Mouse (Mus musculus) embryonic facial prominence, embryonic 15.5 days (tissue): Measurements from ENCODE around the gene Pde4dip. TPM values are rescaled to one million over a fixed set of nuclear protein-coding genes. Genes with fewer than 3 reads are reported as not detected.

Experiments used
- ATAC-seq: fragments of 200-750 bp; cut with Nextera tagmentation; 2 replicates; pipeline ENCODE4 v1.8.0; 2017; ENCODE audit warnings: low read depth, moderate TSS enrichment; ENCODE audit not compliant: insufficient number of reproducible peaks, low FRiP score, low TSS enrichment
- H3K27ac ChIP-seq: fragments of 300-500 bp; sonication (generic); replicated peaks from 2 replicates; pipeline ENCODE4 v1.5.1; 2015; ENCODE audit warnings: mild to moderate bottlenecking, inconsistent platforms
- H3K27me3 ChIP-seq: fragments of 300-500 bp; sonication (generic); 2 replicates; pipeline ENCODE4 v1.6.1; 2015; ENCODE audit warnings: inconsistent platforms
- H3K36me3 ChIP-seq: fragments of 300-500 bp; sonication (generic); 2 replicates; pipeline ENCODE4 v1.6.1; 2015; ENCODE audit warnings: mild to moderate bottlenecking, inconsistent platforms
- H3K4me1 ChIP-seq: fragments of 300-500 bp; sonication (generic); 2 replicates; pipeline ENCODE4 v1.6.1; 2015; ENCODE audit warnings: inconsistent platforms
- H3K4me2 ChIP-seq: fragments of 300-500 bp; sonication (generic); replicated peaks from 2 replicates; pipeline ENCODE4 v1.6.1; 2015; ENCODE audit warnings: mild to moderate bottlenecking, inconsistent platforms
- H3K4me3 ChIP-seq: fragments of 300-500 bp; sonication (generic); replicated peaks from 2 replicates; pipeline ENCODE4 v1.5.1; 2015; ENCODE audit warnings: mild to moderate bottlenecking, inconsistent platforms
- H3K9ac ChIP-seq: fragments of 300-500 bp; sonication (generic); 2 replicates; pipeline ENCODE4 v1.6.1; 2015; ENCODE audit warnings: inconsistent platforms
- H3K9me3 ChIP-seq: fragments of 300-500 bp; sonication (generic); replicated peaks from 2 replicates; pipeline ENCODE4 v1.6.1; 2016; ENCODE audit warnings: inconsistent platforms
- WGBS: fragments of 180-500 bp; shearing (Covaris S2); methylation state at CpG from one replicate; pipeline ENCODE4 v1.1.7; 2015; 5-methylcytosine and 5-hydroxymethylcytosine counted together
- polyA plus RNA-seq: library from polyadenylated mRNA; unstranded; fragments of >200 nt; fragmentation: Nextera tagmentation; extraction: Ambion mirVana; gene quantifications from 2 replicates; pipeline ENCODE4 v1.2.1, GENCODE M21; 2015

Pde4dip gene
- polyA plus RNA-seq, 1 experiment from 2014 or later = 29.6 TPM

DNA sequence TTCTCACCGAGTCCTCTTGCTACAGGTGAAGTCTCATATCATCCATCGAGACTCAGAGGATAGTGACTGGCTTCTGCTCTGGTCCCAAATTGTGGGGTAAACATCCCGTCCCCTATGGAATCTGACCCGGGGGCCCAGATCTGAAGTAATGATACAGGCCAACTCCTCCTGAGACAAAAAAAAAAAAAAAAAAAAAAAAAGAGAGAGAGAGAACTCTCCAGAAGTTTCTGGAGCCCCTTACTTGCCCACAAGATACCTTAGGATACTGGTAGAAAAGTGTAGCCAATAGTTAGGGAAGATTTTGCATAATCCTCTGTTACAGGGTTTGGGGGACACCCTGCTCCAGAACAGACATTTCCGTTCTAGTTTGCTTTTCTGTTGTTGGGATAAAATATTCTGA lies 205.9 kb downstream of the Pde4dip start:
- 23% methylated on average over 5 of the region's 5 CpGs for WGBS
- 0 out of 2 replicates have a peak overlapping the region, but pooled peaks have one; percentile 44 for H3K4me3 ChIP-seq
- 0 out of 2 replicates have a peak, but pooled peaks cover 7% of the 10 kb centered on the region for H3K27me3 ChIP-seq
- no peaks in the 10 kb centered on the region for H3K9me3 ChIP-seq
- no peak overlapping the region for H3K27ac ChIP-seq
- no peak for ATAC-seq
- peaks cover 19% of the 10 kb centered on the region for H3K4me1 ChIP-seq
- no peak overlapping the region for H3K9ac ChIP-seq
- peak overlapping the region; percentile 87 for H3K4me2 ChIP-seq
- no peaks in the 10 kb centered on the region for H3K36me3 ChIP-seq

DNA sequence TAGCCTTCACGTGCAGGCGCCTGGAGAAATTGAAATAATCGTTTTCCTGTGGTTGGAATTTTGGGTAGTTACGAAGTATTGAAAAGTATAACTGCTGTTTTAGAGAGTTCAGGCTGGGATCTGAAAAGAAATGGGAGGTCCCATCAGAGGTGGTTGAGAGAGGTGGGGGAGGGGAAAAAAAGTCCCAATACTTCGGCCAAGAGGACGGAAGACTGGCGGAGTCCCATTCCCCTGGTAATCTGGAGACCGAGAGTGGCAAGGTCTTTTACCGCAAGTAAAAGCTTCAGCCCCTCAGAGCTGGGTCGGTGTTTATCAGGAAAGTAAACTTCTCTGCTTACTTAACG lies 206.4 kb downstream of the Pde4dip start:
- Histone ChIP-seq H3K36me3 (no peaks in the 10 kb centered on the region), H3K4me1 (peaks cover 19% of the 10 kb centered on the region), H3K4me3 (peak overlapping the region; percentile 44), H3K9ac (no peak overlapping the region), H3K9me3 (no peaks in the 10 kb centered on the region), H3K4me2 (peak overlapping the region; percentile 87), H3K27me3 (0 out of 2 replicates have a peak, but pooled peaks cover 7% of the 10 kb centered on the region), H3K27ac (no peak overlapping the region)
- no peak for ATAC-seq
- WGBS = 6% methylated on average over 11 of the region's 11 CpGs

DNA sequence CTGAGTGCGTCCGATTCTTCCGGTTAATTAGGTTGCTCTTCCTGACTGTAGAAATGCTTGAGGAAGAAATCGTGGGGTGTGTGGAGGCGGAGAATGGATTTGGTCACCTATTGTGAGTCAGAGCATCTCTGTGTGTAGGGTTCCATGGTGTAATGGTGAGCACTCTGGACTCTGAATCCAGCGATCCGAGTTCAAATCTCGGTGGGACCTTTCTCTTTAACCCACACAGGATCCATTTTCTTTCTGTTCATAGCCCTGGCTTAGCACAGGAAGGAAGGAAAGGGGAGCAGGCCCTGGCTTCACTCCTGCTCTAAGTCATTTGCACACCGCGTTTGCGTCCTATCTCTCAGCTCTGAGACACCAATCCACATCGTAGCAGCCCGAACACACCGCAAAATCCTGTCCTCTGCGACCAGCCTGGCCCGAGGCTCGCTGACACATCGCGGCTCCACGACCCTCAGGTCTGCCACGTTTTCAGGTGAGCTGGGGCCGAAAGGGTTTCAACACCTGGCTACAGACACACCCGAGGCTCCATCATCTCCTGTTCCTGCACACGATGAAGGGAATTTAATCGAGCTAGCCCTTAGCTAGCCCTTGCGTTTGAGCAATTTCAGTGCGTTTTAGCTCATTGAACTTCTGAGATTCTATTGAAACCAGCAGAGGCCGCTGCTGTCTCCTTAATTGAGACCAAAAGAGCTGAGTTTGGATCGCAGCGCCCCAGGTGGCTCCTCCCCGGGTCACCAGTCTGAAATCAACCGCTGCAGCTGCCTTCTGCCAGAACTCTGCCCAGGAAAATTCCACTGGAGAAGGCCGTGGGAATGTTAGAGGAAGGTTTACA lies 207.0 kb downstream of the Pde4dip start:
- Histone ChIP-seq H3K4me2 (peak overlapping the region; percentile 87), H3K4me1 (peaks cover 19% of the 10 kb centered on the region), H3K27me3 (0 out of 2 replicates have a peak, but pooled peaks cover 7% of the 10 kb centered on the region), H3K27ac (no peak overlapping the region; the same call in 1 of the 2 replicates), H3K4me3 (peak overlapping the region; percentile 44), H3K9ac (peak overlapping the region; percentile 33), H3K36me3 (no peaks in the 10 kb centered on the region), H3K9me3 (no peaks in the 10 kb centered on the region)
- 2% methylated on average over 33 of the region's 33 CpGs for WGBS
- ATAC-seq = peak; percentile 21; the same call in 1 of the 2 replicates

DNA sequence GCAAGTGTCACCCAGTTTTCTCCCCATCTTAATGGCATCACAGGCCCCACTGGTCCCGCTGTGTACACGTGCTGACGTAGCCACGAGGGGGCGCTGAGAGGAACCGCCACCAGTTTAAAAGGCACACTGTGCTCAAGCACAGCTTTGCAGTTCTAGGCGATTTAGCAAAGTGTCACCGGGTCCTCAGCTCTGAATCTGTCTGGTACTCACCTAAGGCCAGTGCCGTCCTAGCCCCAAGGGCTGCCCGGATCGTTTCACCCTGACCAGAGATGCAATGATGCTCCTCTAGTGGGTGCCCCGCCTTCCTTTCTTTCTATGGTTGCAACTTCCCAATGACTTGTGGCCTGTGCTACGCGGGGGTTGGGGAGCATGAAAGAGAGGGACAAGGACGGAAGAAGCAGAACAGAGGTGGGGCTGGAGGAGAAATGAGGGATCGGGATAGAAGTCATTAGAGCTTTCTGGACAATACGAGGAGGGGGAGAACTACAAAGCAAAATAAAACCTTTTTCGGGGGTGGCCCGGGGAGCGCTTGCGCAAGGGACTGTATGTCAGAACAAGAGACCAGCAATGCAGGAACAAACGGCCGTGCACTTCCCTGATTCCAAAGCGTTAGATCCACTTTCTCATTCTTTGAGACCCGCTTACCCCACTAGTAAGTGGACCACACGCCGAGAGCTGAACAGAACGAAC lies 207.7 kb downstream of the Pde4dip start:
- Histone ChIP-seq H3K4me1 (peaks cover 19% of the 10 kb centered on the region), H3K4me3 (peak overlapping the region; percentile 44), H3K9me3 (no peaks in the 10 kb centered on the region), H3K27me3 (0 out of 2 replicates have a peak, but pooled peaks cover 7% of the 10 kb centered on the region), H3K36me3 (no peaks in the 10 kb centered on the region), H3K9ac (peak overlapping the region; percentile 33; the same call in 1 of the 2 replicates), H3K4me2 (peak overlapping the region; percentile 87), H3K27ac (no peak overlapping the region; the same call in 1 of the 2 replicates)
- 2% methylated on average over 28 of the region's 28 CpGs for WGBS
- ATAC-seq = peak; percentile 71

DNA sequence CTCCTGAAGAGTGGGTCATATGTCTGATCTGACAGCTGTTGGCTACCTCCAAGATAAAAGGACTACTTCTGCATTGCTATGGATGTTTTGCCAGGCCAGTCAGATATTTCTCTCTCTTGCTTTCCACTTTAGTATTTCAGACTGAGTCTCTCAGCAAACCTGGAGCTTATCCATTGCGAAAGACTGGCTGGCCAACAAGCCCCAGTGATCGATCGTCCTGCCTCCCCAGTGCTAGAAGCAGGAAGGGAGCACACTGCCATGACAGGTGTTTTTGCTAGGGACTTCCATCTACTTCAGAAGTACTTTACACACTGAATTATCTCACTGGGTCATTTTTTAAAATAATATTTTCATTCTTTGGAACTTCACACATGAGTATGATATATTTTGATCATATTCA lies 210.1 kb downstream of the Pde4dip start:
- 92% methylated on average over 3 of the region's 3 CpGs for WGBS
- Histone ChIP-seq H3K27me3 (0 out of 2 replicates have a peak, but pooled peaks cover under 1% of the 10 kb centered on the region), H3K4me1 (peaks cover 19% of the 10 kb centered on the region), H3K4me2 (no peak overlapping the region), H3K9ac (no peak overlapping the region), H3K4me3 (no peak overlapping the region), H3K9me3 (no peaks in the 10 kb centered on the region), H3K36me3 (no peaks in the 10 kb centered on the region), H3K27ac (no peak overlapping the region)
- no peak for ATAC-seq

DNA sequence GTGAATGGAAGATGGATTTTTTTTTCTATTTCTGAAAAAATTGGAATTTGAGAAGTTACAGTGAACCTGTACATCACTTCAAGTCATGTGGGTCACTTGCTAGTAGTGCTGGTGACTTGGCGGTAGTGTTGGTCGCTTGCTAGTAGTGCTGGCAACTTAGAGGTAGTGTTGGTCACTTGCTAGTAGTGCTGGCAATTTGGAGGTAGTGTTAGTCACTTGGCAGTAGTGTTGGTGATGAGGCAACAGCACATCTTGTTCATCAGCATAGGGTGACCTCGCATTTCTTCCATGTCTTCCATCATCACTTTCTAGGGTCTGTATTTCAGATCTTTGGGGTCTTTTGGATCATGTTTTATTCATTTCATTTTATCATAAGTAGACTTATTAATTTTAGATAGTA lies 212.4 kb downstream of the Pde4dip start:
- Histone ChIP-seq H3K9me3 (no peaks in the 10 kb centered on the region), H3K4me2 (no peak overlapping the region), H3K27ac (no peak overlapping the region), H3K27me3 (no peaks in the 10 kb centered on the region), H3K4me1 (peaks cover 6% of the 10 kb centered on the region; the same call in 1 of the 2 replicates), H3K4me3 (no peak overlapping the region), H3K36me3 (peaks cover 3% of the 10 kb centered on the region; the same call in 1 of the 2 replicates), H3K9ac (no peak overlapping the region)
- ATAC-seq = no peak
- 93% methylated on average over 3 of the region's 3 CpGs for WGBS

DNA sequence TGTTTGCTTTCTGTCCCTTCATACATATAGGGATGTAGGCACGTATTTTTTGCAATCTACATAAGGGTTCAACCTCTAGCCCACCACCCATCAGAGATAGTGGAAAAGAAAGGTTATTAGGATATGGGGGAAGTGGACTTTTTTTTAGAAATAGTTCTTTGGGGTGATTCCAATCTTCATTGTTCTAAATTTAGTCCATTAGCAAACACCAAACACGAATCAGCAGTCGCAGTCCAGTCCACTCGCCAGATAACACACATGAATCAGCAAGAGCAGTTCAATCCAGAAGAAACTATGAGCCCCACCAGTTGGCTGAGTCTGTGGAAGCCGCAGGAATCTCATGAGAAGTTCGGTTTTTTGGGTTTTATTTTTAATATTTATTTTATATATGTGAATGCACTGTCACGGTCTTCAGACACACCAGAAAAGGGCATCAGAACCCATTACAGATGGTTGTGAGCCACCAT lies 213.8 kb downstream of the Pde4dip start, which contains the start of gene Gm17651:
TSS of gene Gm17651 (minus strand) at position 51 of the 467 bp plus-strand sequence.
- 88% methylated on average over 7 of the region's 7 CpGs for WGBS
- no peak for ATAC-seq
- no peak within 1 kb of the TSS for H3K27ac ChIP-seq

DNA sequence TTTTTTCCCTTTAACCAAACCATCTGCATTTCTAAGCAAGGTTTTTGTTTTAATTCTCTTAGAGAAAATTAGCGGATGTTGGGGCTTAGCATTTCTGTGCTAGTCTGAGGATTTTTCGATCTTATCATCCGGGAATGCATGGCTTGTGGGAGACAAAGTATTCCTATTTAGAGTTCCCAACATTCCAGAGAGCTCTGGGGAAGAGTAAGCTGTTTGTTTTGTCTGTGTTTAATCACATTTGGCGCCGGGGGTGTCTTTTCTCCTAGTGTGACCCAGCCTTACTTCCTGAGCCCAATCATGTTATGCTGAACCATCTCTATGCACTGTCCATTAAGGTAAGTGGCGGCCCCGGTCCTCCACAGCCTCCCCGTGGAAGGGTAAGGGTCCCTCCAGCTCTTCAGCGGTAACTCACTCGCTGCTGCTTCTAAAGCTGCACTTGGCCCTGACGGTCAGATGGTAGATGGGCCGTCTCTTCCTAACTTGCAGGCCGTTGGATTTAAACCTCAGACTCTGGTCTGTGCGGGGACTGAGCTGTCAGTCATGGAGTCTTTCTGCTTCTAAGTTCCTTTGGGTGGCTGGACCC lies 221.3 kb downstream of the Pde4dip start:
- Histone ChIP-seq H3K4me3 (no peak overlapping the region), H3K9ac (no peak overlapping the region), H3K27ac (no peak overlapping the region), H3K4me1 (no peaks in the 10 kb centered on the region), H3K4me2 (no peak overlapping the region), H3K36me3 (peaks cover 44% of the 10 kb centered on the region), H3K9me3 (no peaks in the 10 kb centered on the region), H3K27me3 (no peaks in the 10 kb centered on the region)
- 57% methylated on average over 14 of the region's 14 CpGs for WGBS
- ATAC-seq = no peak

More for the DNA sequence above, 213.8 kb downstream of the Pde4dip start, which contains the start of gene Gm17651:
- Histone ChIP-seq H3K4me3 (no peak within 1 kb of the TSS), H3K4me2 (no peak within 1 kb of the TSS), H3K36me3 (peaks cover 11% of the 10 kb centered on the region), H3K9me3 (no peaks in the 10 kb centered on the region), H3K4me1 (no peaks in the 10 kb centered on the region), H3K27me3 (no peaks in the 10 kb centered on the region), H3K9ac (no peak within 1 kb of the TSS)

DNA sequence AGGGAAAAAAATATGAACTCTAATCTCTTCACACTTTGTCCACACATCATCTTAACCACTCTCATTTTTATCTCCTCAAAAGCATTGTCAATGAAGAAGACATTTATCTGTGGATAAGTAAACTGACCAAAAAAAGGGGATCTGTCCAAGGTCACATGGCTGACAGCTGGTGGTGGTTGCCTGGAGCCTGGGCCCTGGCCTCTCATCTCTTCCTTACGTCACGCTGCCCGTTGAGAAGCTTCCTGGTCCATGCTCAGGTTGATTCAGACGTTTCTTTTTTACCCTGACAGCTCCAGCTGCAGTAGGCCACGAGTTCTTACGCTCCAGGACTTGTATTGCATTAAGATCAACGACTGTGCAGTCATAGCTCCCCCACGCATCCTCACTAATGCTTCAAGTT lies 222.4 kb downstream of the Pde4dip start:
- Histone ChIP-seq H3K36me3 (peaks cover 44% of the 10 kb centered on the region), H3K9ac (no peak overlapping the region), H3K4me1 (no peaks in the 10 kb centered on the region), H3K9me3 (no peaks in the 10 kb centered on the region), H3K4me3 (no peak overlapping the region), H3K27me3 (no peaks in the 10 kb centered on the region), H3K4me2 (no peak overlapping the region), H3K27ac (no peak overlapping the region; the same call in 1 of the 2 replicates)
- WGBS = 66% methylated on average over 8 of the region's 8 CpGs
- ATAC-seq = no peak

DNA sequence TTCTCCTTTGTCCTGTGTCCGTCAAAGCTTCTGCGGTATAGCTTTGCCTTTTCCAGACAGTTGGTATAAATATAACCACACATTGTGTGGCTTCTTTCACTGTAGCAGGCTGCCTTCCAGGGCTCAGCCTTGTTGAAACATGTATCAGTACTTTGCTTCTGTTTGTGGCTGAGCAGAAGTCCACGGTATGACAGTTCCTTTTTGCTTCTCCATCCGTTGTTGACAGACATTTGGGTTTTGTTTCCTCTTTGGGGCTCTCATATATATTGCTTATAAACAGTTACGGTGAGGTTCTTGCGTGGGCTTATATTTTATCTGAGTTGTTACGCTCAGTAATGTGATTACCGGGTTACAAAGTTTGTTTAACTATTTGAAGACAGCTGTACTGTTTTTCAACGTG lies 223.0 kb downstream of the Pde4dip start:
- no peak overlapping the region for H3K9ac ChIP-seq
- H3K4me1 ChIP-seq = no peaks in the 10 kb centered on the region
- H3K36me3 ChIP-seq = peaks cover 44% of the 10 kb centered on the region
- H3K4me2 ChIP-seq = no peak overlapping the region
- H3K27me3 ChIP-seq = no peaks in the 10 kb centered on the region
- WGBS = 52% methylated on average over 9 of the region's 9 CpGs
- H3K9me3 ChIP-seq = no peaks in the 10 kb centered on the region
- no peak overlapping the region for H3K4me3 ChIP-seq
- ATAC-seq = no peak
- H3K27ac ChIP-seq = no peak overlapping the region

DNA sequence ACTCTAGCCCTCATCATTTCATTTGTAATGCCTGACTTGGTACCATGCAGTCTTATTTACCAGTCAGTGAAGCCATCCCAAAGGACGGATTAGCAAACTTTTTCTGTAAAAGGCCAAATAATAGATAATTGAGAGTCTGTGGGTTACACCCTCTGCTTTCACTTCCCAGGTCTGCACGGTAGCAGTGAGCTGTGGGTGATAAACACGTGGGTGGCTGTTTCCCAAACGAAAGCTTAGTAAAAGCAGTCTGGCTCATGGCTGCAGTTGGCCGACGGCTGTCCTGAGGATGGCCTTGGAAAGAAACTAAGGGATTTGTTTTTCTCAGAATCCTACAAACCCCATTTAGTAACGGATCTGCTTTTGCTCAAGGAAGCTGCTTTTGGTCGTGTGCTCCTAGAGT lies 227.3 kb downstream of the Pde4dip start:
- Histone ChIP-seq H3K4me1 (peaks cover 15% of the 10 kb centered on the region; the same call in 1 of the 2 replicates), H3K27me3 (no peaks in the 10 kb centered on the region), H3K4me2 (no peak overlapping the region), H3K27ac (no peak overlapping the region), H3K9me3 (no peaks in the 10 kb centered on the region), H3K9ac (no peak overlapping the region), H3K36me3 (peaks cover 15% of the 10 kb centered on the region), H3K4me3 (no peak overlapping the region)
- ATAC-seq = no peak
- WGBS = 60% methylated on average over 8 of the region's 8 CpGs
